Mouse (Mus musculus): ENCODE data around the gene Kyat1.

Gene Kyat1

GRCm38 (mm10) chr2:30205629-30206357 is at the start of gene Kyat1:
Gene Kyat1 (minus strand): TSS chr2:30205847.
- peak; percentile 98 for DNase-seq

DNA sequence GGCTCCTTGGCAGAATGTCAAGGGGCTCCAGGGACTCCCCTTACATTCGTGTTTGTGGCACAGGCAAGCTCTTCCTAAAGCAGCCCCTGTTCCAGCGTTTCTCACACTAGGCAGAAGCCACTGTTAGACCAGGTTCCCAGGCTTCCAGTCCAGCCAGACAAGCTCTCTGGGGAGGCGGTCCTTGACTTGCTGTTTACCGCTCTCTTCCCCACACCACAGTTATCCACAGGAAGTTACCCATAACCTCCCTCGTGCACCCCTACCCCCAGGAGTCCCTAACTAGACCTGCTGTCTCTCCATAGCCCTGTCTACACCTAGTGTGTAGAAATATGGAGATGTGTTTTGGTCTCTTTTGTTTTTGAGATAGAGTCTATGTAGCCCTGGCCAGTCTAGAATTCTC is 48.2 kb upstream of the Kyat1 start:
- no peak for DNase-seq

- no peak for DNase-seq
Observed at GRCm38 (mm10) chr2:30252521-30252920, 46.9 kb upstream of the Kyat1 start.

DNA sequence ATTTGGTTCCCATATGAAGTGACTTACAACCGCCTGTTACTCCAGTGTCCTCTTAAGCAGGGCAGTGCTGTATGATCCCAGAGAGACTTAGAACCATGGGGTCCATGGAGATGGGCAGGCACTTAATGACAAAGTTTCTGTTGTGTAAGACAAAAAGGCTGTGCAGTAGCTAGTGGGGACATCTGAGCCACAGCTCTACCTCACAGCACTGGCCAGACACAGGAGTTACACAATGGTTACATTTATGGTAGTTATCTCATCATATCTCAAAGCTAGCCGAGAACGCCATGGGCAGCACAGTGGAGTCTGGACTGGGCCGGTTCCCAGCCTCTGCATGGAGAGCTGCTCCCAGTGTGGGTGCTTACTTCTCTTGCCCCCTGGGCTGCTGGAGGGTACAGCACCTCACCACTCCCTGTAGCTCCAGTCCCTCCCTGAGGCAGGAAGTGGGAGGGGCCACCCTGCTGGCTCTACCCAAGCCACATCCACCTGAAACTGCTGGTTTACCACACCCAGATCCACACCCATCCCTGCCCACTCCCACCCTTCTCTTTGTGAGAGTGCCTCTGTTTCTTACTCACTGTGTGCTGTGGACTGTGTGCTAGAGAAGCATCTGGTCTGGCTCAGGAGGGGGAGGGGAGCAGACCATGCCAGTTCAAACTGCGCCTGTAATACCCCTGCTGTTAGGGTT is 45.9 kb upstream of the Kyat1 start:
- no peak for DNase-seq

- no peak for DNase-seq
Observed at GRCm38 (mm10) chr2:30250166-30251128, 44.8 kb upstream of the Kyat1 start.

GRCm38 (mm10) chr2:30249182-30249581 is 43.5 kb upstream of the Kyat1 start:
- no peak for DNase-seq

GRCm38 (mm10) chr2:30247681-30248080 is 42.0 kb upstream of the Kyat1 start:
- no peak for DNase-seq

DNA sequence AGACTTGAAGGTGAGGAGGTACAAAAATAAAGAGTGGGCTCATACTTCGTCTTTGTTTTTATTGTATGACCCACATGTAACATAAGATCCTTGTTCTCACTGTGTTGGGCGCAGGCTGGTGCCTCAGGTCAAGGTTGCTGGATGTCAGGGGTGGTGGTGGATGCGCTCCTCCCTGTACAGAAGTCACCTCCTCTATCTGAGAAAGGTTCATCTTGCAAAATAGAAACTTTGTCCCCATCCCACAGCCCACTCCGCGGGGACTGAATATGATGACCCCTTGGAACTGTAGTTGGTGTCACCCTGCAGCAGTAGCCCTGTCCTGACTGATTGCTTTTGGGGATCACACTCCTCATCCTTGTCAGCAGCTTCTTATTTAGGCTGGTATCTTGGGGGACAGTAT is 41.4 kb upstream of the Kyat1 start:
- DNase-seq, result no peak

DNA sequence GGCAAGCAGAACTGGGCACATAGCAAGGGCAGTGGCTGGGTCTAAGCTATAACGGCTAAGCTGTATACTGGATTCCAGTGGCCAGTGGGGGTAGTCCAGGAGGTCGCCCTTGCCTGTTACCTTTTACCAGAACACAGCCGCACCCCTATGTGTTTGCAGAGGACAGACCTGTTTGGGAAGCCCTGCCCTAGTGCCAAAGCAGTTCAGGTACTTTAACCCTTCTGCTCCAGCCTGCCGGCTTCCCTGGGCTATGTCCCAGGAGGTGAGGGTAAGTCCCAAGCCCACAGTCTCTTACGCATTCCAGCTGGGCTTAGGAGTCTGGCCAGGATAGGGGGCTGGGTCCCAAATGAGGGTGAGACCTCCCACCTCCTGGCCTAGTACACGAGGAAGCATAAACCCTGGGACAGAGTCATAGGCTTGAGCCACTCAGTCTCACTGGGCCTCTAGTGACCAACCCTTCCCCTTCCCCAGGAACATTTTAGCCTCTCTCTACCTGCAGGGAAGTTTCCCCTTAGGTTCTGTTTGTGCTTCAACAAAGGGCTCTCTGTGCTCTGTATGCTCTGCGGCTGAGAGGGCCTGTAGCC is 39.0 kb upstream of the Kyat1 start:
- DNase-seq, result no peak

DNA sequence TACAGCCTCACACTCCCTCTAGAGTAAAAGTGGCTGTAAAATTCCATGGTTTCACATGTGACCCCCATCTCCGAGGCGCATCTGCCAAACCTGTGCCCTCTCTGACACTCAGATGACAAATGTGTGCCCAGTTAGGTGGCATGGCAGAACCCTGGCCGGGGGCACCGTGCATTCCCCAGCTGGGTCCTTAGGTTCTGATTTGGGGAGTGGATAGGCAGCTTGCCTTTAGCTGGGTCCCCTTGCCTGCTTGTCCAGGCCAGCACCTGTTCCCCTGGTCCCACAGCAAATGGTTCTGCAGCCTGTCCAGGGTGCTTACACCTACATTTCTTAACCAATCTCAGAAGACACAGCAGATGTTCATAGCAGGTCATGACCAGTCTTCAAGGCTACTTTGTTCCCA is 37.7 kb upstream of the Kyat1 start:
- DNase-seq, result no peak

DNA sequence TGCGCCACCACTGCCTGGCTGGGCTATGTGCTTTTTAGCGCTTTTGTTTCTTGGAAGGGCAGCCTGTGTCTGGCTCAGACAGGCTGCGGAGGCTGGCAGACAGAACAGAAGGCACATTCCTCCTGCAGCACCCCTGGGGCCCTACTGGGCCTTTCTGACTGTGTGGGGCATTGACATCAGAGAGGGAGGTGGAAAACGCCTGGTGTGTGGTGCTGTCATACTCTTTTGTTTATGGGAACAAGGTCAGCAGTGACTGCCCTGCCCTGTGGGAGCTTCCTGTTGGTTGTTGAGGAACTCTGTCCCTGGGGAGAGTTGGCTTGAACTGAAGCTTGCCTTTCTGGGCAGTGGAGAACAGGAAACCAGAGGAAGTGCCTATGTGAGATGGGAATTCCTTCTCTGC is 36.9 kb upstream of the Kyat1 start:
- DNase-seq, result no peak

DNA sequence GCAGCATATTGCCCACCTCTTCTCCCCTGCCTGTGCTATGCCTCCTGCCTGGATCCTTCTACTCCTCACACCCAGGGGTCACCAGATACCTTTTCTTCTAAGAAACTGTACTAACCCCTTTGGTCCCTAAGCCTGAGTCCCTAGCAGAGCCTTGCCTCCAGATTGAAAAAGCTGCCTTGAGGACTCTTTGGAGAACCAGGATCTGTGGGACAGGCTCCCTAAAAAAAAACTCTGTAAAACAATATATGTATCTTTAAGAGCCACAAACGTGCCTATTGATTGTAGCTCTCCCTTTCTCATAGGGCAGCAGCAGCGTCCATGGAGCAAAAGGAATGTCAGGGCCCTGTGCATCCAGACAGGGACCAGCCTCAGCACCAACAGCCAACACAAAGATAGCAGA is 34.6 kb upstream of the Kyat1 start, which contains the start of gene Gm28035:
Gm28035 (plus strand) TSS at position 301 of the 400 bp plus-strand sequence.
- no peak for DNase-seq

GRCm38 (mm10) chr2:30239777-30240176 is 34.1 kb upstream of the Kyat1 start:
- DNase-seq, result no peak

DNA sequence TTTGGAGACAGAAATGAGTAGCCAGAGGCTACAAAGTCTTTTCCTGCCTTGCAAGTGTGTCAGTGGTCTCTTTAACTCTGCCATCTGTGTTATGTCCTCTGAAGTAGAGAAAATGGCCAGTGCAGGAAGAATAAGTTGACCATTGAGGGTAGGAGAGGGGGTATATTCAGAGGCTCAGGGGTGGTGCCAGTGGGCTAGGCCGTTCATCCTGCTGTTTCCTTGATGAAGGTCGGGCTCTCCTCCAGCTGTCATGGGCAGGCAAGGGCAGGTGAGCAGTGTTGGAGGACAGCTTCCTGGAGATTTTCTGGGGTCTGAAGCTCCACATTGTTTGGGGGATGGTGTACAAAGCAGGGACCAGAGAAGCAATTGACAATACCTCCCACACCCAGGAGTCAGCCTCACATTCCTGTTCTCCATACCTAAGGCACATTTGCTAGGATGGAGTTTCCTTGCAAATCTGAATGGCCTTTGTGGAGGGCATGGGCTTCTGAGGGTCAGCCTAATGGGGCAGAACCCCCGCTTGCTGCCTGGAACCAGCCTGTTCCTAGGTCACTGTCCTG is 33.3 kb upstream of the Kyat1 start:
- DNase-seq, result no peak

DNA sequence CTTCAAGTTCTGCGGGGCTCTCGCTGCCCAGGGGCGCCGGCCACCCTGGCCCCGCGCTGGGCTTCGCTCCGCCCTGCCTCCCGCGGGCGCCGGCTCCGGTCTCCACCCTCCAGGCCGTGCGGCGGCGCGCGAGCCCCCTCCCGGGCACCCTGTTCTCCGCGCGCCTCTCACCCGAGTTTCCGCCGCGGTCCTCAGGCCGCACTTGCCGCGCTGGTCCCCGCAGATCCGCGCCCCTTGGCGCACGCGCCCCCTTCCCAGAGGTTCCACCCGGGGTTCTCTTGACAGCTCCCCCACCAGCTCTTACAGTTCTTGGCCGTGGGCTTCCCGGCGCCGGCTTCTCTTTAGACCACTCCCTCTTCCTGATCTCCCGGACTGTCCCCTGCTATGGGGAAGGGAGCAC is 32.2 kb upstream of the Kyat1 start:
- no peak for DNase-seq

GRCm38 (mm10) chr2:30237199-30237880 is 31.7 kb upstream of the Kyat1 start, which contains the start of gene Lrrc8a:
Gene Lrrc8a (plus strand): TSS chr2:30237715.
- peak; percentile 99 for DNase-seq

GRCm38 (mm10) chr2:30236426-30237198 is 31.0 kb upstream of the Kyat1 start:
- DNase-seq, result no peak

- DNase-seq, result no peak
Observed at GRCm38 (mm10) chr2:30235593-30235992, 29.9 kb upstream of the Kyat1 start.

DNA sequence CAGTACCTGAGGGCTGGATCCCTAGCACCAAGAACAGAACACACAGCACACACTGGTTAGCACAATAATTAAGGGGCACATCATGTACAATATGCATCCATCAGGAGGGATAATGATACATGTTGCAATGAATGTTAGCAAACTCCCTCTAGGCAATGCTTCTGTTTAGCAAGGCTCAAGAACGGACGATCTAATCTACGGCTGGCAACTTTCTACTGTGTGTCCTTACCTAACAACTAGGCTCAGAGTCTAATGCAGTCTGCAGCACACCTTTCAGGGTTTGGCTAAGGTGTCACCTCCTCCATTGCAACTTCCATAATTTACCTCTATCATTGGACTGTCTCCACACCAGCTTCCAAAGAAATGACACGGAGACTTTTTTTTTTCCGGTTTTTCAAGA is 10.6 kb upstream of the Kyat1 start:
- no peak for DNase-seq

DNA sequence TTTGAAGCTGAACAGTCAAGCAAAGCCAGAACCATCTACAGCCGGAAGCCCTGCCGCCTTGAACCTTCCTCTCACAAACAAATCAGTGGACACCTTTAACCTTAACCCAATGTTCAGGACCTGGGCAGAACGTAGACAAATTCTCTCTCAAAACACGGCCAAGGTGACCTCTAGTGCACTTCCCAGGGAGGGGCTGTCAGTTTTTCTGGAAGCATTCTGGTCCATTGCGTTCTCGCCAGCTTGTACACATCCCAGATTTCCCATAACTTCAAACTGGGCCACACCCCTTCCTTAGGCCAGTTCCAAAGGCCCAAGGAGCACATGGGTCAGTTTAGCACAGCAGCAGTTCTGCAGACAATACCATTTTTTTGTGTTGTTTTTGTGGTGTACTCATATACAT is 9.8 kb upstream of the Kyat1 start:
- DNase-seq, result no peak

DNA sequence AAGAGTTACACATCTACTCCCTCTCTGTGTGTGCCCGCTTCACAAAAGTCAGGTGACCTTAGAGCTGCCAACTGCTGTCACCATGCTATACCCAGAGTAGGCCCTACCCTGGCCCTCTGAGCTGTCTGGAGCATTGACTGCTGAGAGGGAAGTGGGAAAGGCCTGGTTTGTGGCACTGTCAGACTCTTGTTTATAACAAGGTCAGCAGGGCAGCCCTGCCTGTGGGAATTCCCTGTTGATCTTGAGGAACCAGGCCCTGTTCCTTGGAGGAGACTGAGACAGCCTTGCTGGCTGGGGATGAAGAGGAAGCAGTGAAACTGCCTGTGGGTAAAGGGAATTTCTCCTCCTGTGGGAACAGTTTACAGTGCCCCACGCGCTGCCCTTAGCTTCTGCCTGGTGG is 9.1 kb upstream of the Kyat1 start:
- DNase-seq, result no peak

Measured in retina, postnatal 1 day (tissue).